Mouse (Mus musculus) c-Kit-positive CD71-positive TER-119-positive erythroid progenitor cells, embryonic 14.5 days (primary cell): ENCODE results near the gene Blcap.
"Not testable (repeated sequence)": the region's sequence is repeated elsewhere in the genome, so short reads cannot be mapped to it uniquely, and the experiment has no call there.

Experiments used
- DNase-seq: peaks from one replicate; pipeline ENCODE4 v3.0.0-alpha.2; 2013; ENCODE audit warnings: low spot score

Gene Blcap

DNA sequence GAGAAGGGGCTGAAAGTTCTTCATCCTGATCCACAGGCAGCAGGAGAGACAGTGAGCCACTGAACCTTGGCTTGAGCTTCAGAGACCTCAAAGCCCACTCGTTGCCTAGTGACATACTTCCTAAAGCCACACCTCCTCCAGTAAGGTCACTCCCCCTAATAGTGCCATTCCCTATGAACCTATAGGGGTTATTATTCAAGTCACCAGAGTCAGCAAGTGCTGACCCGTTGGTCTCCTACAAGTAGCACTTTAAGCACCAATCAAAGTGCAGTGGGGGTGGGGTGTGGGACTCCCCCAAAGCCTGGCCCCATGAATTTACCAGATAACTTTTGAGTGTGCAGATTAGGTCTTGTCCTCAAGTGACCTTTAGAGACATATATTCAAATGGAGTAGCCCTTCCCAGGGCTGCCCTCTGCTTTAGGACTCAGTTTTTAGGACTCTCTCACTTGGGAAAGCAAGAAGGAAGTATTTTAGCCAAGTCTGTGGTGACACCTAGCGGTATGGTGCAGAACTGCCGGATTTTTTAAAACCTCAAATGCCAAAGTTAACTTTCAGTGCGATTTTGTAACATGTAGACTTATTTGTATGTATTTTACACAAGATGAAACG, at the start of gene Blcap:
Blcap (minus strand) TSS at position 51 of the 609 bp plus-strand sequence.
- DNase-seq, result peak; percentile 49

DNA sequence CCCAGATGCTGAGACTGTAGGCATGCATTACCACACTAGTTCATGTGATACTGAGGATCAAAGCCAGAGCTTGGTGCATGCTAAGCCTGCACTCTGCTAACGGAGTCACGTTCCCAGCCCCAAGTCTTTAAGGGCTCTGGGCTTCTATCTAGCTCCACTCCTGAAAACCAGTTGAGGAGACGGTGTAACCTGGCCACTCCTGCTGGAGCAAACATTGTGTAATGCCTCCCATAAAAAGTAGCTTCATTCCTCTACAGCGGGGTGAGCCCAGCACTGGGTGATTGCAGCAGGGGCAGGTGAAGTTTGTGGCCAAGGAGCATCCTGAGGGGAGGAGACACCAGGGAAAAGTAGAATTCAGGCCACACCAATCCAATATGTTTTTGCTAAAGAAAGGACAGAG, 47.3 kb upstream of the Blcap start:
- no peak for DNase-seq

DNA sequence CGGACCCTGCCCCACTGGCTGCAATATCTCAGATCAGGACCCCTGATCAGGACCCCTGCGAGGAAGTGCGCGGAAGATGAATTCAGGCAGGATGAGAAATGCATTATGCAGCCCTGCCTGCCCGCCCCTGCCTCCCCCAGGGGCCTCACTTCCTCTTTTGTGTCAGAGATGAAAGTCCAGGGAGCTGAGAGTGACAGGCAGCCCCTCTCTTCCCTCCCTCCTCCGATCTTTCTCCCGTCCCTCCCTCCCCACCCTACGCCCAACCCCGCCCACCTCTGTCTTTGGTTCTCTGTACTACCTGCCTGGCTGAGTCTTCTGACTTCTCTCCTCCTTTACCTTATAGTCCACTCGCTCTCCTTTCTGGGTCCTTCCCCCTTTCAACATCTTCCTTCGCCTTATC, 42.9 kb upstream of the Blcap start:
- no peak for DNase-seq

DNA sequence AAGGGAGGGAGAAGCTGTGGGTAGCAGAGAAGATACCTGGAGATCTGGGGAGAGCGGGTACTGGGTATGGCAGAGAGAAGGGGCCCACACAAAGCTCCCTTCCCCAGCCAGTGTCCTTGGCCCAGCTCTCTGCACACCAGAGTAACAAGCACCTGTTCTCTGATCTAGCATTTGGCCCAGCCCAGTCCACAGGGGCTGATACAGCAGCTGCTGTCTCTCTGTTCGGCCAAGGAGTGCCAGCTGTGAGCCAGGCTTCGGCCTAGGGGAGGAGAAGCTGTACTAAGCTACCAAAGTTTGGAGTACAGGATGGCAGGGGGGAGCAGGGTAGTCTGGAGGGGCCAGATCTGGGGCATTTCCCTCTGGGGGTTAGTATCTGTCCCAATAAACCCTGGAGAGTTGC, 40.7 kb upstream of the Blcap start:
- no peak for DNase-seq

DNA sequence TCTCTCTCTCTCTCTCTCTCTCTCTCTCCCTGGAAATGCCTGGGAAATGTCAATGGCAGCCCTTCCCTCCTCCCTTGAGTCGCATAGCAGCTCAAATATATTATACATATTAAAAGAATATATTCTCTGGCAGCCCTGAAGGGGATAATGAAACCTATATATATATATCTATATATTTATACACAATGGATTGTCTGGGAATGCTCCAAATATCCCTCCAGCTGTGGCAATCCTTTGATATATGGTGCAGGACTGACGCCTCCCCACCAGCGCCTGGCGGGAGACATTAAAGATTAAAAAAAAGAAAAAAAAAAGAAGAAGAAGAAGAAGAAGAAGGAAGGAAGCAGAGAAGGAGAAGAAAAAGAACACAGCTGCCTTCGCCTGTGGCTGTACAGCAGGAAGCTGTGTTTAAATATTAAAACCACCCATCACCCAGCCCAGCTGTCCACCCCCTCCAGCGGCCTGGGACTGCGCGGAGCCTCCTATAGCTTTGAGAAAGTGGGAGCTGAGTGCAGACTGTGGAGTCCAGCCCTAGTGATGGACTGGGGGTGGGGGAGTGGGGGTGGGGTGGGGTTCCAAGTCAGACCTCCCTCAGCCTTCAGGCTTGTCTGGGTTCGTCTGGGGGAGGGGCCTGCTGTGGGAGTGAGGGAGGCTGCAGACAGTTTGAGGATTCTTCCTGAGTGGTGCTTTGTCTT, 36.6 kb upstream of the Blcap start:
- no peak for DNase-seq

DNA sequence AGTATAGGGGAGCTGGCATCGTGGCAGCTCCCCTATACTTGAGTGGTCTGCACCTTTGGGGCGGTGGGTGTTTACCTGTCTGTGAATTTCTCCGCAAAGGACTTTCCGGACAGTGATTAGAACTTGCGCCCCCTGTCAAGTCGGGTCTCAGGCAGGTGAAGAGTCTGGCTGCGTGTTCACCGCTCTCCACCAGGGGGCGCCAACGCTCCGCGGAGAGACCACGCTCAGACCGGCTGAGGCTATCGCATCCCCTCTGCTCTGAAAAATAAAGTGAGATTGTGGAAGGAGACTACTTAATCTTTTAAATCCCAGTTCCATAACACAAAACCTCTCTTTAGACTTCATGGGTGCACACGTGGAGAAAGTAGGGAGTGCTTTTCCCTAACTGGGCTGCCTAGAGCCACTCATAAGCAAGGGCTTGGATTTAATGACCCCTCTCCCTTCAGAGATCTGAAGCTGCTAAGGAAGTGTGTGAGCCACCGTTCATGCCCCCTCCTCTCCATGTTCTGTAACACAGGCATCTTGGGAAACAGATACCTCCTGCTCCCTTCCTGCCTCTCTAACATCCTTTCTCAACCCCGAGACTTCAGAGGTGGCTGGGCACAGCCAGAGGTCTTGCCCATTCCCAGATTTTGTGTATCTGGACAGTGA, 34.1 kb upstream of the Blcap start:
- peak; percentile 48 for DNase-seq

DNA sequence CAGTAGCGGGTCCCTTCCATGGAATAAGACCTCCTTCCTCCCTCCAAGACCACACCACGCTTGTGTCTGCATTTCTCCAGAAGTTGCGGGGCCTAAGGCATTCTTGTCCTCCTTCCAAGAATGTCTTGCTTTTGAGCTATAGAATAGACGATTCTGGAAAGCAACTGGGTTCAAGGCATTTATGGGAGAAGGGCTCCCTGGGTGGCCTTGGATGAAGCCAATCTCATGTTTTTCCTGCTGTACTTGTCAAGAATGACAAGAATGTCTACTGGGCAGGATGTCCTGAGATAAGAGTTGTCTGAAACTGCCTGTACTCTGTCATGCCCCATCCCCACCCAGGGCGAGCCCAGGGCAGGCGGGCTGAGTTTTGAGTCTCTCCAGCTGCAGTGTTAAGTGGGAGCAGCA, 30.4 kb upstream of the Blcap start:
- no peak for DNase-seq

DNA sequence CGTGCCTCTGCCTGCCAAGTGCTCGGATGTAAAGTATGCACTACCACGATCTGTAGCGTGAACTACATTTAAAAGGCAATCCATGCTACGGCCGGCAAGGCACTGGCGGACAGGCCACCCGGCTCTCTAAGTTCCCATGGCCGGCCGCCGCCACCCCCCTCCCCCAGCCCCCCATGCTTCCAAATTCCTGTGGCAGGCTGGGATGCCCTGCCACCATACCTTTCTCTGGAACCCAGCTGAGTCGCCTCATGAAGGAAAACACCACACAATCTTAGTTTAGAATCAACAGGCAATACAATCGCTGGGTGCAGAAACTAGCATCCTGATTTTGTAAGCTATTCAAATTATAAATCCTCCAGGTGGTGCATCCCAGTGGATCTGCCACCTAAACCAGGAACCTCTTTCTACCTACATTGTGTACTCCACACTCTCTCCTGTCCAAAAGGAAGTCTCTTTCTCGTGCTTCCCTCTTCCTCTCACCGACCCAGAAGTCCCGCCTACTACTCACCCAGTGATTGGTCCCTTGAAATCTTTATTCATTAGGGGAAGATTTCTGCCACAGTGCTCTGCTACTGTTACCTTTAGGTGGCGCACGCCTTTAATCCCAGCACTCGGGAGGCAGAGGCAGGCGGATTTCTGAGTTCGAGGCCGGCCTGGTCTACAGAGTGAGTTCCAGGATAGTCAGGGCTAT, 25.9 kb upstream of the Blcap start:
- DNase-seq, result no peak

DNA sequence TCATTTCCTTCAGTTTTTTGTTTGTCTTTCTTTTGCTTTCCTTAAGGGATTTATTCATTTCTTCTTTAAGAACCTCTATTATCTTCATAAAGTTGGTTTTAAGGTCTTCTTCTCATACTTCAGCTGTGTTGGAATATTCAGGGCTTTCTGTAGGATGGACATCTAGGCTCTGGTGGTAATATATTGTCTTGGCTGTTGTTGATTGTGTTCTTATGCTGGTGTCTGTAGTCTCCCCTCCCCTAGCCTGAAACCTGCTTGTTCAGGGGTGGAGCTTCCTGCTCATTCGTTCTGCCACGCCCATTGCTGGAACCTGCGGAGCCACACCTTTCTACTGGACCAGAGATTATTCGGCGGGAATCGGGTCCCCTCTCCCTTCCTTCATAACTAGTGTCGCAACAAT, 14.3 kb upstream of the Blcap start:
- not testable (repeated sequence) for DNase-seq

DNA sequence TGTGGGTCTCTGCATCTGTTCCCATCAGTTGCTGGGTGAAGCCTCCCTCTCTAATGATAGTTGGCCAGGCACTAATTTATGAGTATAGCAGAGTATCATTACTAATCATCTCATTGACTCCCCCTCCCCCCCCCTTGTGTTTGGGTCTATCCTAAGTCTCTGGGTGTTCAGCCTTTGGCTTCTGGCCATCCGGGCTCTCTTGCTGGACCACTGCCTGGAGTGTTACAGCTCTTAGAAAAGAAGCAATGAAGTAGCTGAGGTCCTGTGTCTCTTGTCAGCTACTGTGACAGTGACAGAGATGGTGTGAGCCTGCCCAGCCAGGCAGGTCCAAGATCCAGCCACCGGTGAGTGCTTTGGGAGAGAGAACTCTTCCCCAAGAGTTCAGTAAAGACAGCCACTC, 1.7 kb upstream of the Blcap start:
- DNase-seq, result no peak

DNA sequence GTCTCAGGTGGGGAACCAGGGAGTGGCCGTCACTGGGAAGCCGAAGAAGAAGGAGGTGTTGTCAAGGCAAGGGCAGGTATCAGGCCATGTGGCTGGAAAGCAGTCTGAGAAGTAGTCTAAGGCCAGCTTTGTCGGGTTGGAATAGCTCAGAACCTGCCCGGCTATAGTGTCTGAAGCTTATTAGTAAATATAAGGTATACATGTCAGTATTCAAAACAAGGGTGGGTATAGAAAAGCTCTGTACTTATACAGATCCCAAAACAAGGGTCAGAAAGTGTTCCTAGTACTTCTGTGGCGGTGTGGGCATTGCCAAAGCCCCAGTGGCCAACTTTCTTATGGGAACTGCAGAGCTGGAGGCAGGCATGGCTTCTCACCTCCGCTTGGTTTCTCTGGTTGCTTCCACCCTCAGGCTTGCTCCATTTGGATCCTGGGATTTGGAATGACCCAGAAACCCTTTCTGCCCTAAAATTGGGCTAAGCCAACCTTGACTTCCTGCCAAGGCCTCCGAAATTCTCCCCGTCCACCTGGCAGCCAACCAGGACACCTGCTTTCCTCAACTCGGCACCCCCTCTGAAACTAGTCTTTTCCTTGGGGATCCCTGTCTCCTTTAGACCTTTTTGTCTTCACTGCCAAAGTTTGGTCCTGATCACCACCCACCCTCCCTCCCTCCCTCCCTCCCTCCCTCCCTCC, 1.1 kb downstream of the Blcap start:
- DNase-seq, result no peak

DNA sequence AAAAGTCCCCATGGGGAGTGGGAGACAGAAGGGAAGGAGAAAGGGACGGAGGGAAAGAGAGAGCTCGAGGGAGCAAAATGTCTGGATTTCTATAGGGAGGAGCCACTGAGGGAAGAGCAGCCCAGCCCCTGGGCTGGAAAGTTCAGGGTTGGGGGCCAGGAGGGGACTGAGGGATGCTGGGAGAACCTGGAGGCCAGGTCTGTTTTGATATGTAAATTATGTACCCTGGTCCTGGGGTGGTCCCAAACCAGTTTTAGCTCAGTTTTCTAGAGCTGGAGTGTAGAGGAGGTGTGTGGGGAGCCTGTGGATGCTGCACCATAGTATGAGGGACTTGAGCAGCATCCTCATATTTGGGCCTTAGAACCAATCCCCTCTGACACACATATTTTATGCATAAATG, 2.2 kb downstream of the Blcap start:
- DNase-seq, result no peak

DNA sequence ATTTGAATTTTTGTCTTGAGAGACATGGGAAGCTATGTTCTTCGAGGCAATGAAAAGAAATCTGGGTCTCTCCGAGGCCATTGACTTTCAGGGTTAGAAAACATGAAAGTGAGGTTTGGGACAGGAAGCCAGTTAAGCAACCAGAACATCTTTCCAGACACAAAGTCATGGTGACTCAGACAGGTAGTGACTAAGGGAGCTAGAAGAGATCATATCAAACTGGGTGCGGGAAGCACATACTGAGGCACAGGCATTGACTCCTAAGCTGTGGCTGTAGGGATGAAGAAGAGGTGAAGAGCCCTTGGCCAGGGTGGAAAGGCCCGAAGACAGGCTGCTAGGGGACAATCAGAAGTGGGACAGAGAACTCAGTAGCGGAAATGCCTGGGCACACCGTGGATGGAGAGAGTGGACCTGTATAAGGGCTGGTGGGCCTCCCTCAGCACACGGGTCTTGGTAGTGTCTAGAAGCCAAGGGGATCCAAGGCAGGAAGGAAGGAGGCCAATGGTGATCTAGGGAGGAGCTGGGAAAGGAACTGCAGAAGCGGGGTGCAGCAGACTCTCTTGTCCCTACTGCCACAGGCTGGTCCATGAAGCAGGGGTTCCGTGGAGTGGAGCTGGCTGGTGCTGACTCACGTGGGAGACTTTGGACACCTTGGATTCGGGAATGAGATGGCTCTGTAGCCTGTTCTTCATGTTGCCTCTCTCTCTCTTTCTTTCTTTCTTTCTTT, 3.7 kb downstream of the Blcap start:
- peak; percentile 38 for DNase-seq

DNA sequence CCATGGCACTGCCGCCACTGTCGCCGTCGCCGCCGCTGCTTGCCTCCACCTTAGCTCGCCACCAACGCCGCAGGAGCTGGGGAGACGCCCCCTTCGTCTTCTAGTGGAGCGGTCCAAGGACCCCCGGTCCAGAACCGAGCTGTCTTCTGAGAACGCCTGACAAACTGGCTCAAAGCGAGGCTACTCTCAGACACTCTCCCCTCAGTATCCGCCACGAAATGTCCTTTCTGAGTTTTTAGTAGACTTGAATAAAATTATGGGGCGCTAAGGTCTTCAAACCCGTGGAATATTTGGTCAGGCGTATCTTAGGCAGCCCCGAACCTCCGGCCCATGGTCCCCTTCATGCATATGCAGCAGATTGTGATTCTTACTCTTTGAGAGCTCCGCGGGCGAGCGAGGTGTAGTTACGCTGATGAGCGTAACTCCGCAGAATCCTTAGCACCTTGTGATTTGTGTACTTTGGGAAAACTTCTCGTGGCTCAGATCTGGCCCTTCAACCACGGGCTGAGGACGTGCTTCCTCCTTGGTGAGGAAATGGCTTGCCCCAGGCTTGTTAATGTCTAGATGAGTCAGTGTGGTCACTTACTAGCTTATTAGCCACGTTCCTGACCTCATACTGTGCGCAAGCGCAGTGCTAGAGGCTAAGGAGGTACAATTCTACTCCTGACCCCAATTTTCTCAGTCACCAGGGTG, 4.7 kb downstream of the Blcap start:
- DNase-seq, result peak; percentile 76

DNA sequence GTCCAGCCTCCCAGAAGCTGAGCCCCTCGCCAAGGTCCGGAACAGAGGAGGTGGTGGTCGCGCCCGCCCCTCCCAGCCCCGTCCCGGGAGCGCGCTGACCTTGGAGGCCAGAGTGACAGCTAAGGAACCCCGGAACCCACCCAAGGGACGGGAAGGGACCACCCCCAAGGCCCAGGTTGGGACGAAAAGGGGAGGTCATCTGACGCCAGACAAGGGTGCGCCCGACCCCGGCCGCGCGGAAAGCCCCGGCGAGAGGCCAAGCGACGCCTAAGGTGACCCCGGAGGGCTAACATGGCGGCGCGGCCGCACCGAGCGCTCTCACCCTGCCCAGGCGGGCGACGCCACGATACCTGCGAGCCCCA, 5.2 kb downstream of the Blcap start:
- DNase-seq, result no peak

DNA sequence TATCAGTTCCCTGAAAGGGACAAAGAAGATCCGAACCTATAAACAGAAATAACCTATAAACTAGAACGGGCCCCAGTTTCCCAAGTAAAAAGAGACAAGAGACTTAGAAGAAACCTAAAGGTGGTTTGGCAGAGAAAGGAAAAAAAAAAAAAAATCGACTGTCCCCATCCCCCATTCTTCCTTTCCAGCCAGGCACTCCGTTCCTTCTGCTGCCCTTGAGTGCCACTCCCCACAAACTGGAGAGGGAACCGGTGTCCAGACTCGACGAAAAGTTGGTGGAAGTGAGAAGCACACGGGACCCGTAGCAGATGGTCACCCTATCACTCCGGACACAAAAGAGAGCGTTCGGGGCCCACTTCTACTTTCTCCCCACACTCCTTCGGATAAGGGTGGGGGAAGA, 5.6 kb downstream of the Blcap start:
- DNase-seq, result peak; percentile 13

DNA sequence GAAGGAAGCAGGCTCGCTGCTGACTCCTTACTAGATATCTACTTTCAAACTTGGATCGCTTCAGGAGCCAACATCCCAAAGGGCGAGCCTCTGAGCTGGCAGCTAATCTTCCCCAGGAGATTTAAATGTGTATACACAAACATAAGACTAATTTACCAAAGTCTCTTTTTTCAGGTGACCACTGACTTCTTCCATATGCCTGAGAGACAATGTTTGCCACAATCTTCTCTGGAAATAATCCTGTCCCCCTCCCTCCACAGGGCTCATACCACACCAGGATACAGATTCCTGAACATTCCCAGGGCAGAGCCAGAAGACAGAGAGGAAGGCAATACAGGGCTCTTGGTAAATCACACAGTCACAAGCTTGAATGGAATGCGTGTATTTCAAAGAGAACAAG, 6.4 kb downstream of the Blcap start:
- no peak for DNase-seq

DNA sequence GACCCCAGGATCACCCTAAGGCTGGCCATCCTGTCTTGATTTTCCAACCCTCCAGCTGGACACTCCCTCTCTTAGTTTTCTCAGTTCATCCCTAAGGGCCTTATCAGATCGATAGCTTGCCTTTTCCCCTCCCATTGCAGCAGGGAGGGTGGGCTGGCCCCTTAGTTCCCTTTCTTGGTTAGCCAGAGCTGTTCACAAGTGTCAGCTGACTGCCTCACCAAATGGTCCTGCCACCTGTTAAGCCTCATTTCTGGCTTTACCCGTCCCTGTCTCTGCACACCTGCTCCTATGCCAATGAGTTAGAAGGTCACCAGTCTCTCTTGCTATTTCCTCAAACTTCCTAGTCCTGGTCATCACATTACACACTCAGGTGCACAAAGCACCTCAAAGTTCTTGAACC, 8.0 kb downstream of the Blcap start:
- no peak for DNase-seq

DNA sequence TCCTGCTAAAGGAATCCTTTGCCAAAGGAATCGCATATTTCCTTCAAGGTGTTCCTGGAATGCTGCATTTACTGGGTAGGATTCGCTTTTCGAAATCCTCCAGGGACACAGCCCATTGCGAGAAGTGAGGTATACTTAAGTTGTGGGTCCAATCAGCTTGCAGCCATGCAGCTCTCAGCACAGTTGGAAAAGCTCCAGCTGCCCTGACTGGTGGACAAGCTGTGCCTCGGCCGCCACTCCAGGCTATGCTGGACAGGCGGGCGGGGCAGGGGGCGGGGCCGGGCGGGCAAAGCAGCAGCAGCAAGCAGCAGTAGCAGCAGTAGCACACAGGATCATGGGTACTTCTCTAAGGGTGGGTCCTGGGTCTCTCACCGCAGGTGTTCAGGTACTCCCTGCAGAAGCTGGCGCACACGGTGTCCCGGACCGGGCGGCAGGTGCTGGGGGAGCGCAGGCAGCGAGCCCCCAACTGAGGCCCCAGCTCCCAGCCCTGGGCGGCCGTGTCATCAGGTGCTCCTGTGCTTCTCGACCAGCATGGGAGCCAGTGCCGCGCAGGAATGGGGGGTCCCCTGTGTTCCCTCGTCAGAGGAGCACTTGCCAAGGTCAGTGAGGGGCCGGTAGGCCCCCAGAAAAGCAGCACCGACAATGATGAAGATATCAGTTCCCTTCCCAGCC, 9.8 kb downstream of the Blcap start:
- no peak for DNase-seq

DNA sequence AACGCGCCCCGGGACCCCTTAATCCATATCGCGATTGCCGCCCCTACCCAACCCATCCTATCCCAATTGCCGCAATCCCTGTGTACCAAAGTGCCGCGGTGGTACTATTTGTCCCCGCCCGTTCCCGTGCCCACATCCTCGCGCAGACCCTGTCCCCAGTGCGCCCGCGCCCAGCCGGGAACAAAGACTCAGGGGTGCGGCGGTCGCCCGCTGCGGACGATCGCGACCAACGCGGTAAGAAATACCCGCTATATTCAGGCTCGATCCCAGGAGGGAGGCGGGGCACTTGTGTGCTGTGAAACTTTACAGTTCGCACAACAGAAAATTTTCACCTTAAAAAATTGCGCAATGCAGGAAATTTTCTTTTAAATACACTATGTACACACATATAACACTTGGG, 10.8 kb downstream of the Blcap start:
- no peak for DNase-seq

DNA sequence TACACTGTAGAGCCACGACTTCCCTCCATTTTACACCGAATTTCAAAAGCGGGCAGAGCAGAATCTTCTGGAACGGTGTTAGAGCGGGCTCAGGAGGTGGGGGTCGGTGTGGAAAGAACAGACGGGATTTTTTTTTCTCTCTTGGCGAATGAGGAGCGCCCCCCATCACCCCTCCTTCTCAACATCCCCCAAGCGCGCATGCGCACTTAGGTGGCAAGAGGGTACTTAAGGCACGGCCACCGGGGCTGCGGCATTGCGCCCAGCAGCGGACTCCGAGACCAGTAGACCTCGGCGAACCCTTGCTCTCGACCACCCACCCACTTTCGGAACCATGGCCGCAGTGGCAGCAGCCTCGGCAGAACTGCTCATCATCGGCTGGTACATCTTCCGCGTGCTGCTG, 11.2 kb downstream of the Blcap start, which contains the start of gene Nnat:
Nnat (plus strand) TSS at position 221 of the 400 bp plus-strand sequence.
- DNase-seq, result no peak
